Mouse (Mus musculus) embryonic fibroblast, embryonic 13.5 days (primary cell): ENCODE measurements around the gene Arhgap42. TPM values are rescaled to one million over a fixed set of nuclear protein-coding genes. Genes with fewer than 3 reads are reported as not detected.

Experiments used
- H3K27ac ChIP-seq: 2 replicates; pipeline ENCODE4 v1.5.1; 2012; ENCODE audit warnings: low read length, control low read depth, inconsistent platforms; ENCODE audit not compliant: insufficient read depth
- H3K4me1 ChIP-seq: 2 replicates; pipeline ENCODE4 v1.6.1; 2011; ENCODE audit warnings: low read length; ENCODE audit not compliant: control insufficient read depth, insufficient read depth
- H3K4me3 ChIP-seq: 2 replicates; pipeline ENCODE4 v1.5.1; 2011; ENCODE audit warnings: mild to moderate bottlenecking, control low read depth, low read length; ENCODE audit not compliant: insufficient read depth
- CTCF ChIP-seq: IDR thresholded peaks from 2 replicates; pipeline ENCODE4 v1.5.1; 2011; ENCODE audit warnings: mild to moderate bottlenecking, control low read depth, low read length, moderate library complexity, borderline replicate concordance; ENCODE audit not compliant: insufficient read depth
- POLR2A ChIP-seq: IDR thresholded peaks from 2 replicates; pipeline ENCODE4 v1.6.1; 2011; ENCODE audit warnings: low read depth, mild to moderate bottlenecking, control low read depth, low read length, moderate library complexity
- polyA plus RNA-seq: library from polyadenylated mRNA; stranded (reverse); fragments of >200 nt; gene quantifications from 2 replicates; pipeline ENCODE4 v1.2.4, GENCODE M21; 2011; ENCODE audit warnings: low read depth; ENCODE audit not compliant: missing spikeins, insufficient read length

Gene Arhgap42
- polyA plus RNA-seq, 1 experiment, result 44.8 TPM

GRCm38 (mm10) chr9:9241202-9241795, 2.4 kb upstream of the Arhgap42 start:
- H3K4me1 ChIP-seq, result peaks cover 10% of the 10 kb centered on the region
- H3K27ac ChIP-seq, result peak overlapping the region; percentile 39
- H3K4me3 ChIP-seq, result no peak overlapping the region
- TF ChIP-seq POLR2A (no peak), CTCF (no peak)

GRCm38 (mm10) chr9:9237511-9237910, 1.4 kb downstream of the Arhgap42 start:
- Histone ChIP-seq H3K4me1 (peaks cover 10% of the 10 kb centered on the region), H3K27ac (peak overlapping the region; percentile 51), H3K4me3 (peak overlapping the region; percentile 63)
- TF ChIP-seq POLR2A (peak; percentile 19; the same call in 1 of the 2 replicates), CTCF (no peak)

GRCm38 (mm10) chr9:9229662-9230061, 9.2 kb downstream of the Arhgap42 start:
- peaks cover 5% of the 10 kb centered on the region; the same call in 1 of the 2 replicates for H3K4me1 ChIP-seq
- TF ChIP-seq POLR2A (no peak), CTCF (no peak)
- no peak overlapping the region for H3K4me3 ChIP-seq
- H3K27ac ChIP-seq, result no peak overlapping the region

GRCm38 (mm10) chr9:9224837-9225236, 14.1 kb downstream of the Arhgap42 start:
- no peak overlapping the region for H3K4me3 ChIP-seq
- H3K27ac ChIP-seq, result no peak overlapping the region
- TF ChIP-seq POLR2A (no peak), CTCF (no peak)

GRCm38 (mm10) chr9:9223384-9223783, 15.5 kb downstream of the Arhgap42 start:
- Histone ChIP-seq H3K4me3 (no peak overlapping the region), H3K27ac (no peak overlapping the region), H3K4me1 (no peaks in the 10 kb centered on the region; the same call in 1 of the 2 replicates)
- TF ChIP-seq POLR2A (no peak), CTCF (no peak)

More at GRCm38 (mm10) chr9:9224837-9225236, 14.1 kb downstream of the Arhgap42 start:
- H3K4me1 ChIP-seq, result peaks cover 5% of the 10 kb centered on the region; the same call in 1 of the 2 replicates

GRCm38 (mm10) chr9:9221950-9222486, 16.9 kb downstream of the Arhgap42 start:
- Histone ChIP-seq H3K4me3 (no peak overlapping the region), H3K27ac (no peak overlapping the region), H3K4me1 (no peaks in the 10 kb centered on the region; the same call in 1 of the 2 replicates)
- no peak for TF ChIP-seq CTCF
- TF ChIP-seq POLR2A, result no peak

- Histone ChIP-seq H3K27ac (no peak overlapping the region), H3K4me3 (no peak overlapping the region), H3K4me1 (no peaks in the 10 kb centered on the region; the same call in 1 of the 2 replicates)
- TF ChIP-seq CTCF (no peak), POLR2A (no peak)
These were observed 17.7 kb downstream of the Arhgap42 start for GRCm38 (mm10) chr9:9221185-9221584.

GRCm38 (mm10) chr9:9218301-9218700, 20.6 kb downstream of the Arhgap42 start:
- TF ChIP-seq CTCF (no peak), POLR2A (no peak)
- Histone ChIP-seq H3K4me3 (no peak overlapping the region), H3K4me1 (no peaks in the 10 kb centered on the region; the same call in 1 of the 2 replicates), H3K27ac (no peak overlapping the region)

- Histone ChIP-seq H3K4me3 (no peak overlapping the region), H3K4me1 (peaks cover 3% of the 10 kb centered on the region; the same call in 1 of the 2 replicates), H3K27ac (no peak overlapping the region)
- no peak for TF ChIP-seq POLR2A
- no peak for TF ChIP-seq CTCF
These were observed 24.1 kb downstream of the Arhgap42 start for GRCm38 (mm10) chr9:9214849-9215248.

- H3K4me1 ChIP-seq, result peaks cover 3% of the 10 kb centered on the region; the same call in 1 of the 2 replicates
- no peak overlapping the region for H3K4me3 ChIP-seq
- H3K27ac ChIP-seq, result no peak overlapping the region
- no peak for TF ChIP-seq CTCF
- TF ChIP-seq POLR2A, result no peak
These were observed 24.6 kb downstream of the Arhgap42 start for GRCm38 (mm10) chr9:9214296-9214695.
